Mouse (Mus musculus) olfactory bulb, adult 2 months (tissue): Measurements from ENCODE around the gene Ppm1j. TPM values are rescaled to one million over a fixed set of nuclear protein-coding genes. Genes with fewer than 3 reads are reported as not detected.
"Not testable (repeated sequence)": the region's sequence is repeated elsewhere in the genome, so short reads cannot be mapped to it uniquely, and the experiment has no call there.

Experiments
- H3K27ac ChIP-seq: fragments of 200-500 bp; 2 replicates; pipeline ENCODE4 v1.5.1; 2012; ENCODE audit warnings: low read depth, low read length; ENCODE audit not compliant: insufficient read depth
- H3K4me1 ChIP-seq: fragments of 200-500 bp; 2 replicates; pipeline ENCODE4 v1.6.1; 2012; ENCODE audit warnings: low read length; ENCODE audit not compliant: control insufficient read depth, insufficient read depth
- H3K4me3 ChIP-seq: fragments of 200-500 bp; 2 replicates; pipeline ENCODE4 v1.5.1; 2012; ENCODE audit warnings: mild to moderate bottlenecking, low read depth, low read length, moderate library complexity; ENCODE audit not compliant: insufficient read depth
- CTCF ChIP-seq: fragments of 200-500 bp; IDR thresholded peaks from 2 replicates; pipeline ENCODE4 v1.5.1; 2012; ENCODE audit warnings: low read depth, mild to moderate bottlenecking, low read length, moderate library complexity; ENCODE audit not compliant: insufficient read depth
- POLR2A ChIP-seq: fragments of 200-500 bp; IDR thresholded peaks from 2 replicates; pipeline ENCODE4 v1.6.1; 2012; ENCODE audit warnings: mild to moderate bottlenecking, low read depth, low read length, moderate library complexity; ENCODE audit not compliant: insufficient read depth
- WGBS: fragments of 180-500 bp; shearing (Covaris S2); methylation state at CpG from one replicate; pipeline ENCODE4 v1.1.7; 2018; 5-methylcytosine and 5-hydroxymethylcytosine counted together
- polyA plus RNA-seq: library from polyadenylated mRNA; stranded (reverse); fragments of >200 nt; gene quantifications from 2 replicates; pipeline ENCODE4 v1.2.4, GENCODE M21; 2012; ENCODE audit warnings: low replicate concordance; ENCODE audit not compliant: missing spikeins, insufficient read depth, insufficient read length

The Ppm1j gene
- polyA plus RNA-seq, 1 experiment, result not detected

DNA sequence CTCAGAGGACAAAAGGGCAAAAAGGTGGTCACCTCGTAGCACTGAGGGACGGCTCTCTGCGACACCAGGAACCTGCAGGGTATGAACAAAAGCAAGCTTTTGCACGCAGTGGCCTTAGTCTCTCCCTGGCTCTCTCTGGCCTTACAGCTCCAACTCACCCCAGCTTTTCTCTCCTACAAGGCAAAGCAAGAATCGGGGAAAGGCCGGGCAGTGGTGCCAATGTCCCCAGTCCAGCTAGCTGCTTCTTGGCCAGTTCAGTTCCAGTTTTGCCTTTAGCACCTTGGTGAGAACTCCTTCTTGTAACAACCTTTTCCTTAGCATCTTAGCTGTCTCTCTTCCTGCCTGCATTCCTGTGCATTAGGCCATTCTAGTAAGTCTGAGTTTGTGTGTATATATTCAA lies 20.6 kb downstream of the Ppm1j start:
- no peak overlapping the region for H3K4me3 ChIP-seq
- no peaks in the 10 kb centered on the region for H3K4me1 ChIP-seq
- WGBS, result 93% methylated on average over 6 of the region's 6 CpGs
- H3K27ac ChIP-seq, result no peak overlapping the region
- TF ChIP-seq CTCF, result no peak
- TF ChIP-seq POLR2A, result no peak

- 94% methylated on average over 10 of the region's 10 CpGs for WGBS
- Histone ChIP-seq H3K4me3 (no peak overlapping the region), H3K27ac (no peak overlapping the region), H3K4me1 (no peaks in the 10 kb centered on the region)
- TF ChIP-seq CTCF (no peak), POLR2A (no peak)
Measured at GRCm38 (mm10) chr3:104804312-104804711, 23.5 kb downstream of the Ppm1j start.

DNA sequence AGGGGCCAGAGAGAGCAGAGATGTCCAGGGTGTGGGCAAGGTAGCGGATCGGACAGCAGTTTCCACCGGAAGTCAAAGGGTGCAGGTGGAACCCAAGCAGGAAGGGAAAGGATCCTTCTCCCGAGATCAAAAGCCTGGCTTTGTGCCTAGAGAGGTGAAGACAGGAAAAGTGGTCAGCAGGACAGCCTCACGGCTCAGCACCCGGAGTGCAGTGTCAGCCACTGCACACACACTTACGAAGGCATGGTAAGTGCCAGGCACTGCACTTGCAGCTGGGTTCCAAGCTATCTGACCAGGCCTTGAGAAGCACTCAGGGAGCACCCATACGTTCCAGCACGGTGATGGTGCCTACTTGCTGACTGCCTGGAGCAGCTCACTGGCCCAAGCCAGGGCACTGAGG lies 24.7 kb downstream of the Ppm1j start:
- Histone ChIP-seq H3K27ac (no peak overlapping the region), H3K4me3 (no peak overlapping the region), H3K4me1 (no peaks in the 10 kb centered on the region)
- 89% methylated on average over 9 of the region's 9 CpGs for WGBS
- TF ChIP-seq CTCF, result no peak
- no peak for TF ChIP-seq POLR2A

DNA sequence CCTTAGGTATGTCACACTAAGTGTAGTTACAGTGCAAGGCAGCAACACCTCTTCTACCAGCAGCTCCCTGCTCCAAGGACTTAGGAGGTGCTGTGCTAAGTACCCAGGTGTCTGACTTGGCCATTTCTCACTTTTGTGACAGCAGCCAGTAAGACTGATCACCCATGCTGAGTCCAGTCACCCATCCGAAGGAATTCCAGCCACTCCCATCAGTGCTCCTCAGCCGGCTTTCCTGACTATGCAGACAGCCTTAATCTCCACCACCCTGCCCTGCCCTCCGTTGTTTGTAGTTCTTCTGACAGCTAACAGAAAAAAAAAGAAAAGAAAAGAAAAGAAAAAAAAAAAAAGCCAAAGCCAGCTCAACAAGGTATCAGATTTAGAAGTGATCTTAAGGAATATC lies 30.9 kb downstream of the Ppm1j start:
- no peak for TF ChIP-seq POLR2A
- H3K4me1 ChIP-seq, result no peaks in the 10 kb centered on the region
- no peak overlapping the region for H3K27ac ChIP-seq
- no peak overlapping the region for H3K4me3 ChIP-seq
- WGBS, result 62% methylated on average over 3 of the region's 3 CpGs

DNA sequence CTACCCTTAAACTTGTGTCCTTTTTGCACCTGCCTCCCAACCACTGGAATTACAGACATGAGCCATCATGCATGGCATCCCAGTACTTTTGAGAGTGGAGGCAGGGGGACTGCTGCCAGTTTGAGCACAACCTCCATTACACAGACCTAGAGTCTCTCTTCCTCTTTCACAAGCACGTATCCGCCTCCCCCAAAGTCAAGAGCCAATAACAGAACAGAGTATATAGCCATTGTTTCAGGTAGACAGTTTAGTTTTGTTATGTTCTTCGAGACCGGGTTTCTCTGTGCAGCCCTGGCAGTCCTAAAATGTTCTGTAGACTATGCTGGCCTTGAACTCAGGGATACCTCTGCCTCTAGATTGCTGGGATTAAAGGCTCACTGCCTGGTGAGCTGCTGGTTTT lies 31.4 kb downstream of the Ppm1j start:
- TF ChIP-seq CTCF (no peak), POLR2A (no peak)
- Histone ChIP-seq H3K4me1 (no peaks in the 10 kb centered on the region), H3K4me3 (no peak overlapping the region), H3K27ac (no peak overlapping the region)
- 93% methylated on average over 4 of the region's 4 CpGs for WGBS

DNA sequence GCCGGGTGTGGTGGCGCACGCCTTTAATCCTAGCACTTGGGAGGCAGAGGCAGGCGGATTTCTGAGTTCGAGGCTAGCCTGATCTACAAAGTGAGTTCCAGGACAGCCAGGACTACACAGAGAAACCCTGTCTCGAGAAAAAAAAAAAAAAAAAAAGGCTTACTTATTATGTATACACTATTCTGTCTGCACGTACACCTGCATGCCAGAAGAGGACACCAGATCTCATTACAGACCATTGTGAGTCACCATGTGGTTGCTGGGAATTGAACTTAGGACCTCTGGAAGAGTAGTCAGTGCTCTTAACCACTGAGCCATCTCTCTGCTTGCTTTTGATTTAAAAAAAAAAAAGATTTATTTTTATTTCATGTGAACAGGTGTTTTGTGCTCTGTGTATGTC lies 32.4 kb downstream of the Ppm1j start:
- 97% methylated on average over 7 of the region's 7 CpGs for WGBS
- H3K4me1 ChIP-seq, H3K4me3 ChIP-seq, H3K27ac ChIP-seq: not testable (repeated sequence)

GRCm38 (mm10) chr3:104814746-104815145 lies 33.9 kb downstream of the Ppm1j start:
- no peak overlapping the region for H3K4me3 ChIP-seq
- H3K27ac ChIP-seq, result no peak overlapping the region
- 89% methylated on average over 1 of the region's 1 CpGs for WGBS
- peaks cover 4% of the 10 kb centered on the region; the same call in 1 of the 2 replicates for H3K4me1 ChIP-seq
- TF ChIP-seq CTCF (no peak), POLR2A (no peak)

GRCm38 (mm10) chr3:104815346-104815745 lies 34.5 kb downstream of the Ppm1j start:
- peaks cover 4% of the 10 kb centered on the region; the same call in 1 of the 2 replicates for H3K4me1 ChIP-seq
- no peak overlapping the region for H3K4me3 ChIP-seq
- H3K27ac ChIP-seq, result no peak overlapping the region
- TF ChIP-seq POLR2A, result no peak
- TF ChIP-seq CTCF, result no peak
- WGBS, result 98% methylated on average over 2 of the region's 2 CpGs

- no peak overlapping the region for H3K4me3 ChIP-seq
- 96% methylated on average over 7 of the region's 7 CpGs for WGBS
- TF ChIP-seq POLR2A, result no peak
- TF ChIP-seq CTCF, result no peak
- H3K4me1 ChIP-seq, result peaks cover 4% of the 10 kb centered on the region; the same call in 1 of the 2 replicates
- no peak overlapping the region for H3K27ac ChIP-seq
Measured at GRCm38 (mm10) chr3:104816130-104816529, 35.3 kb downstream of the Ppm1j start.

GRCm38 (mm10) chr3:104817481-104817990 lies 36.7 kb downstream of the Ppm1j start:
- WGBS, result under 1% methylated on average over 43 of the region's 46 CpGs
- Histone ChIP-seq H3K4me1 (peaks cover 4% of the 10 kb centered on the region; the same call in 1 of the 2 replicates), H3K27ac (no peak overlapping the region), H3K4me3 (peak overlapping the region; percentile 84)
- TF ChIP-seq CTCF, result no peak
- no peak for TF ChIP-seq POLR2A
